Comparison of ENCODE assay signal across 10 mouse cellular contexts in the genomic region with DNA sequence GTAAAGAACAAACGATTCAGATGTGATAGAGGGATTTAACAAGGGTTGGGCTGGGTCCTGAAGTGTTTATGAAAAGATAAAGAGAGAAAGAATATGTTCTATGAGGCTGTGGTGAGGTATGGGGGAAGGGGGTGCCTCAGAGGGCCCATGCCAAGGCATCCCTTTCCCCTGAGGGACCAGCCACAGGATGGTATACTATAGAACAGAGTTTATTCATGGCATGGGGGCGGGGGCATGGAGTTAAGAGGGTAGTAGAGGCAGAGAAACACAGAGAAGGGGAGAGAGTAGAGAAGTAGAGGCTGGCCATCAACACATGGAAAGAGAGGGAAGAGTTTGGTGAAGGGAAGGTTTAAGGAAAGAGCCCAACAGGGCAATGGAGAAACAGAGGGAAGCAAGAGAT. TPM values are rescaled to one million over a fixed set of nuclear protein-coding genes. Genes with fewer than 3 reads are reported as not detected.
DNase-seq lines count a peak whose midpoint lies in the region; ATAC-seq and TF ChIP-seq lines count a peak whose summit lies in the region.
"Had no signal": no experiment of that assay in that cellular context is flagged by ENCODE, and none has a peak within 500 bp of the region (broad histone marks: within the 10 kb centered on the region; RNA-seq: fewer than 3 reads in every experiment).

No protein-coding gene starts in this region.

- no peak for DNase-seq in kidney, adult 8-10 months
- peak; percentile 20 for DNase-seq in limb, embryonic 11.5 days (ENCODE audit: low spot score)
- no peak for DNase-seq in midbrain, postnatal 0 days (ENCODE audit: low spot score)
- DNase-seq in urinary bladder, adult 2 months (ENCODE audit: low spot score), result no peak
- DNase-seq in urinary bladder, postnatal 25 days (ENCODE audit: low spot score), result no peak
- DNase-seq: cerebellum, adult 11 months; kidney, adult 11 months had no signal

- H3K4me3 ChIP-seq in kidney, embryonic 15.5 days (replicated peaks), result no peak overlapping the region
- no peak overlapping the region for H3K4me3 ChIP-seq in hindbrain, embryonic 13.5 days
- no peak overlapping the region for H3K4me3 ChIP-seq in limb, embryonic 11.5 days (ENCODE audit: low read depth, low read length)
- 0 out of 2 replicates have a peak overlapping the region, but pooled peaks have one; percentile 0 for H3K4me3 ChIP-seq in midbrain, postnatal 0 days (ENCODE audit: low read depth, low read length)

- no peak overlapping the region for H3K27ac ChIP-seq in kidney, embryonic 15.5 days
- H3K27ac ChIP-seq in hindbrain, embryonic 13.5 days, result no peak overlapping the region
- H3K27ac ChIP-seq in limb, embryonic 11.5 days (replicated peaks; ENCODE audit: low read depth, low read length), result no peak overlapping the region
- no peak overlapping the region for H3K27ac ChIP-seq in midbrain, postnatal 0 days (ENCODE audit: low read depth, low read length)

- TF ChIP-seq CTCF in midbrain, postnatal 0 days (IDR thresholded peaks at IDR 0.05), result no peak

- no peak overlapping the region for H3K9ac ChIP-seq in kidney, embryonic 15.5 days
- H3K9ac ChIP-seq in hindbrain, embryonic 13.5 days, result no peak overlapping the region
- no peak overlapping the region for H3K9ac ChIP-seq in limb, embryonic 11.5 days (ENCODE audit: low read length)
- H3K9ac ChIP-seq in midbrain, postnatal 0 days (replicated peaks; ENCODE audit: low read length, poor library complexity, severe bottlenecking), result no peak overlapping the region

- H3K4me1 ChIP-seq in kidney, embryonic 15.5 days, result no peaks in the 10 kb centered on the region
- H3K4me1 ChIP-seq in hindbrain, embryonic 13.5 days (replicated peaks), result no peaks in the 10 kb centered on the region
- no peaks in the 10 kb centered on the region for H3K4me1 ChIP-seq in limb, embryonic 11.5 days (ENCODE audit: control insufficient read depth, insufficient read depth, low read length)
- no peaks in the 10 kb centered on the region for H3K4me1 ChIP-seq in midbrain, postnatal 0 days (ENCODE audit: insufficient read depth, low read length)
- H3K4me1 ChIP-seq: megakaryocyte, embryonic 14.5 days had no signal

- H3K4me2 ChIP-seq in kidney, embryonic 15.5 days, result no peak overlapping the region
- H3K4me2 ChIP-seq in hindbrain, embryonic 13.5 days, result no peak overlapping the region
- H3K4me2 ChIP-seq in limb, embryonic 11.5 days (ENCODE audit: low read depth, severe bottlenecking), result no peak overlapping the region
- H3K4me2 ChIP-seq in midbrain, postnatal 0 days (ENCODE audit: low read depth, low read length, poor library complexity, severe bottlenecking), result no peak overlapping the region

- no peaks in the 10 kb centered on the region for H3K36me3 ChIP-seq in kidney, embryonic 15.5 days
- H3K36me3 ChIP-seq in hindbrain, embryonic 13.5 days, result peaks cover 17% of the 10 kb centered on the region
- H3K36me3 ChIP-seq in limb, embryonic 11.5 days (ENCODE audit: control insufficient read depth, insufficient read depth, low read length), result no peaks in the 10 kb centered on the region
- H3K36me3 ChIP-seq in midbrain, postnatal 0 days (ENCODE audit: insufficient read depth, low read length), result no peaks in the 10 kb centered on the region

- H3K9me3 ChIP-seq in kidney, embryonic 15.5 days (replicated peaks), result peaks cover 56% of the 10 kb centered on the region
- peaks cover 68% of the 10 kb centered on the region for H3K9me3 ChIP-seq in hindbrain, embryonic 13.5 days
- peaks cover 39% of the 10 kb centered on the region for H3K9me3 ChIP-seq in limb, embryonic 11.5 days (ENCODE audit: control insufficient read depth, low read length)
- H3K9me3 ChIP-seq in midbrain, postnatal 0 days (ENCODE audit: low read length), result peaks cover 57% of the 10 kb centered on the region

- peak; percentile 23 for ATAC-seq in kidney, embryonic 15.5 days (replicated peaks; ENCODE audit: low FRiP score)
- ATAC-seq in hindbrain, embryonic 13.5 days (ENCODE audit: low FRiP score), result peak; percentile 12; the same call in 1 of the 2 replicates
- ATAC-seq in limb, embryonic 11.5 days (ENCODE audit: insufficient number of reproducible peaks, low FRiP score, low TSS enrichment, low read depth), result peak; percentile 45
- 0 out of 2 replicates have a peak, but pooled peaks have one; percentile 16 for ATAC-seq in midbrain, postnatal 0 days (ENCODE audit: low FRiP score)

- WGBS in kidney, embryonic 15.5 days, result 48% methylated on average over 2 of the region's 2 CpGs
- WGBS in hindbrain, embryonic 13.5 days, result 54% methylated on average over 2 of the region's 2 CpGs
- 61% methylated on average over 2 of the region's 2 CpGs for WGBS in limb, embryonic 11.5 days
- WGBS in midbrain, postnatal 0 days, result 44% methylated on average over 2 of the region's 2 CpGs

- H3K27me3 ChIP-seq in kidney, embryonic 15.5 days, result no peaks in the 10 kb centered on the region
- H3K27me3 ChIP-seq in hindbrain, embryonic 13.5 days, result no peaks in the 10 kb centered on the region
- no peaks in the 10 kb centered on the region for H3K27me3 ChIP-seq in limb, embryonic 11.5 days (ENCODE audit: control insufficient read depth, insufficient read depth, low read length)
- H3K27me3 ChIP-seq in midbrain, postnatal 0 days (ENCODE audit: insufficient read depth, low read length), result no peaks in the 10 kb centered on the region
- H3K27me3 ChIP-seq: megakaryocyte, embryonic 14.5 days had no signal

RNA-seq across cellular contexts. Expression of a gene that starts 6.1 kb away (rescaled TPM):
- polyA plus RNA-seq in kidney, embryonic 15.5 days (2015; fragmentation: Nextera tagmentation; extraction: Ambion mirVana), result 3.9 TPM in 2 replicates
- polyA plus RNA-seq in hindbrain, embryonic 13.5 days (2015; fragmentation: Nextera tagmentation; extraction: Ambion mirVana), result 2.4 and 2.6 TPM in 2 replicates
- polyA plus RNA-seq in limb, embryonic 11.5 days (2014; fragmentation: Nextera tagmentation; extraction: Ambion mirVana), result 5.6 TPM in 2 replicates
- total RNA-seq in midbrain, postnatal 0 days (2014; rRNA removed), result 2.8 and 5.2 TPM in 2 replicates
- polyA plus RNA-seq in midbrain, postnatal 0 days (2015; fragmentation: Nextera tagmentation; extraction: Ambion mirVana), result 0.73 and 1.3 TPM in 2 replicates
- polyA plus RNA-seq in urinary bladder, adult 2 months (2012; rRNA removed), result 3.6 and 4.0 TPM in 2 replicates

RNA-seq across cellular contexts. Expression of a gene that starts 46.9 kb away (rescaled TPM):
- 0.06 TPM in 1 of 2 replicates, not detected in the other for polyA plus RNA-seq in kidney, embryonic 15.5 days (2015; fragmentation: Nextera tagmentation; extraction: Ambion mirVana)
- polyA plus RNA-seq in hindbrain, embryonic 13.5 days (2015; fragmentation: Nextera tagmentation; extraction: Ambion mirVana), result 0.13 TPM in 2 replicates
- 0.05 TPM in 1 of 2 replicates, not detected in the other for polyA plus RNA-seq in limb, embryonic 11.5 days (2014; fragmentation: Nextera tagmentation; extraction: Ambion mirVana)
- total RNA-seq in midbrain, postnatal 0 days (2014; rRNA removed), result 0.11 TPM in 1 of 2 replicates, not detected in the other
- polyA plus RNA-seq in midbrain, postnatal 0 days (2015; fragmentation: Nextera tagmentation; extraction: Ambion mirVana), result 0.10 and 0.16 TPM in 2 replicates
- 0.09 and 0.17 TPM in 2 replicates for polyA plus RNA-seq in urinary bladder, adult 2 months (2012; rRNA removed)
